Mouse (Mus musculus) c-Kit-positive CD71-positive TER-119-negative erythroid progenitor cells, embryonic 14.5 days (primary cell): ENCODE measurements at regions not wholly inside any gene's neighbourhood (a gene's known extent, or its start where the extent isn't known, plus 50 kb on each side); places are given as distances from the start of the nearest gene placed in this dataset.

Experiments
- DNase-seq: peaks from one replicate; pipeline ENCODE4 v3.0.0-alpha.2; 2013; ENCODE audit warnings: low read depth

- DNase-seq: no peak
Observed at GRCm38 (mm10) chr8:8183233-8183622, 477.8 kb downstream of the Efnb2 start.

DNA sequence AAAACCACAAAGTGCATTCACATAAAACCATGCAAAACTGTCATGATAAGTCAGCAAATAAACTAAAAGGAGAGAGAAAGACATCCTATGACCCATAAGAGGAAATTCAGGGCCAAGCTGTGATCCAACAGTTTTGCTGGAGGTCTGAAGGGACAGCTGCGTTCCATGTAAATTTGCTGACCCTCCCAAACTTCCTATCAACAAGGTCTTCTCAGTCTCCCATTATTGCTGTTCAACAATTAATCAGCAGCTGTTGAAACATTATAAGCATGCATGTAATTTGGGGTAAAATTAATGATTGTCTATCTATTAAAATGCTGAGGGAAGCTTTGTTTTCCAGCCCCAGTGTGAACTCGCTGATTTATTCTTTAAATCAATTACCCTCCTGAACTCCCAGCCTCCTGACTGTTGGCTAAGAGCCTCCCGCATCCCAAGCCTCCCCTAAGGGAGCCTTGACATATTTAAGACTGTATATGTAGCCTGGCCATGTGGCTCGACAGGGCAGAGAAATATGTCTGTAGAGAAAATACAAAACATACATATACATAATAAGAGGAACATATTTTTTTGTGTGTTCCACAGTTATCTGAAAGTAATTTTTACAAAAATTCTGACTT, 478.3 kb downstream of the Efnb2 start:
- no peak for DNase-seq

- DNase-seq: no peak
Observed at GRCm38 (mm10) chr8:8182108-8182507, 478.9 kb downstream of the Efnb2 start.

DNA sequence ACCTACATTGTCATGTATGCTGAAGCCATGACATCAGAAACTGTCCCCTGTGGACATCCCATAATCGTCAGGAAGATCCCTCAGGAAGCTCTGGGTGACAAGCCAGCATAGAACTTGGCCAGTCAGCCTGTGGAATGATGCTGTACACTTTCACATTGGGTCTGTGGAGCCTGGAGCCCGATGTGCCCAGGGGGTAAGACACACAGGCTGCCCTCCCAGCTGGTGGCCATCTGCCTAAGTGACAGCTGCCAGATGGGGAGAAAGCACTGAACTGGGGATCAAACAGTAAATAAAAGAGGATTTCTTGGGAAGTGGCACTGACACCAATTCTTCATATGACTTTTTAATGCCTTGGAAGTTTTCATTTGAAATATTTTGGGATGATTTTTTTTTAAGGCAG, 486.8 kb downstream of the Efnb2 start:
- no peak for DNase-seq

- DNase-seq: no peak
Observed at GRCm38 (mm10) chr8:8168674-8169073, 492.4 kb downstream of the Efnb2 start.

- no peak for DNase-seq
Observed at GRCm38 (mm10) chr8:8168250-8168649, 492.8 kb downstream of the Efnb2 start.

GRCm38 (mm10) chr8:8147527-8147926, 513.5 kb downstream of the Efnb2 start:
- DNase-seq: no peak

DNA sequence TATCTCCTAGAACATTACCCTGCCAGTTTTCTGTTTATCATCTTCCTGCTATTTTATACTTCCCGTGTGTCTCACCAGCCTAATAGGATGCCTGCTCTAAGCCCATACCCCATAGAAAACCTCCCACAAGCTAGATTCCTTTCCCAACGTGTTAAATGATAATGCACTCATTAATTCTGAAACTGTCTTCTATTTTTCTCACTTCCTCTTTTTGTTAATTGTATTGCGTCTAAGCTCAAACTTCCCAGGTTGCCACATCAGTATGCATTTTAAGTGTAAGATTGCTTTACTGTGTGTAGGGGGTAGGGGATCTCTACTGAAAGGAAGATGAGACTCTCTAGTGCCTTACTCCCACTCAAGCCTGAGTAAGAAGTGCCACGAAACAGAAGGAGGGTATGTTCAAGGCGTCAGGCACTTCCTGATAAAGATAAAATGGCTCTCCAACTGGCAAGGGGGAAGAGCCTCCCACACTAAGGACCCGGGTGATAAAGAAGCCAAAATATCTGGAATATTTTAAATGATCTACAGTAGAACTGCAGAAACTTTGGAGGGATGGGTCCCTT, 518.0 kb downstream of the Efnb2 start:
- DNase-seq: no peak

- DNase-seq: no peak
Observed at GRCm38 (mm10) chr8:8142461-8142860, 518.6 kb downstream of the Efnb2 start.

- no peak for DNase-seq
Observed at GRCm38 (mm10) chr8:8139720-8140119, 521.3 kb downstream of the Efnb2 start.

DNA sequence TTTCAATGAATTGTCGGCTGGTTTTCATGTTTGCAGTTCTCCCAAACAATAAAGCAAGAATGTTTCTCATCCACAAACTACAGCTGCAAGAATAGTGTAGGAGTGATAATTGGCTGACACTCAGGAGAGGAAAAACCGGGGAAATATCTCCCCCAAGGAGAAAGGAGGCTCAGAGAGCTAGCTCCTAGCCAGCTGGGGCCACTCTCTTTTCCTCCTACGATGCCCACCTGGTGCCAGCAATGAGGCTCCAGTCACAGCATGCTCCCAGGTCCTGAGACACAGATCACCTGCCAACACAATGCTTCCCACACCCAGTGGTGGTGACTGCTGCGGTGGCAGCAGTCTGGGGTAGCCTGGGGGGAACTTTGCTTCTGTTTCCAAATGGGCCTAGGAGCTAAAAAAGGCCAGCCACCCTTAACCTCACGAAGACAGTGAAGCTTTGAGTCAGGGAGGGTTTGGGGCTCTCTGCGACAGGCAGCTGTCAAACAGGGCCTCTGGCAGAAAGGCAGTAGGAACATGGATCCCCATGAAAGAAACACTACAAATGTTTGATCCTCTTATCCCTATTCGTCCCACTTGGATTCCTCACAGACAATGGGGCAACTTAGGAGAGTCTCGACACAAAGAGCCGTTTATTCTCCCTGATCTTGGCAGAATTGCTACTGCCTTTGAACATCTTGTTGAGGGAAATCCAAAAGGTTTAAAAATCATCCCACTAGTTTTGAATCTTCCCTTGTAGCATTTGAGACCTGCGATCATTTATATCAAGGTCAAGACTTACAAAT, 527.8 kb downstream of the Efnb2 start:
- DNase-seq: no peak

GRCm38 (mm10) chr8:8131961-8132376, 529.1 kb downstream of the Efnb2 start:
- DNase-seq: no peak

DNA sequence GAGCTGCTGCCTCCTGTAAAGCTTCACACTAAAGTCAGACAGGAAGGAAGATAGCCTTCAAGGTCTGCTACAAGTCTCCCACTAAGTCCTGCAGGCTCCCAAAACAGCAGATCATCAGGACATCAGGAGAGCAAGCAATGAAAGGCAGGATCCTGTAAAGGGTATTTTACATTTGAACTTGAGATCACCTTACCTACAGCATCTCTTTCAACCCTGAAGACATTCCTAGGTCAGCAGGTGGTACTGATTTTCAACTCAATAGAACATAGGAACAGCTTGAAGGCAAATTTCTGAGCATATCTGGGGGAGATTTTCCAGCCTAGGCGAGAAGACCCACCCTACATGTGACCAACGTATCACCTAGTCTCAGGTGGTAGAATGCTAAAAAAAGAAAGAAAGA, 530.2 kb downstream of the Efnb2 start:
- no peak for DNase-seq

GRCm38 (mm10) chr8:8115595-8116429, 545.2 kb downstream of the Efnb2 start:
- no peak for DNase-seq

DNA sequence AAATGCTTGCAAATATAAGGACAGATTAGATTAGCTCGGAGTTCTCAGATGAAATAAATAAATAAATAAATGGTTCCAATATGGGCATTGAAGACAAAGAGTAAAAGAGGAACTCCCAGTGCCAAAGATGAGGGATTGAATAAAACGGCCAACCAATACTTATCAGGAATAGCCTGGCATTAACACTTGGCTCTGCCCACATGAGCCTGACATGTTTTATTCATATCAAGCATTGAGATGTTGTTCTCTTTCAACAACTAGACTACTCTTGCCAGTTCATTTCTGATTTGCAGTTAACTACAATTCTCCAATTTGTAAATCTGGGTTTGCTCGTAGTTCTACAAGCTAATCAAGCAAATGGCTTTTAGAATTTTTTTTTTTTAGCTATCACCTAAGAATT, 546.4 kb downstream of the Efnb2 start:
- no peak for DNase-seq

DNA sequence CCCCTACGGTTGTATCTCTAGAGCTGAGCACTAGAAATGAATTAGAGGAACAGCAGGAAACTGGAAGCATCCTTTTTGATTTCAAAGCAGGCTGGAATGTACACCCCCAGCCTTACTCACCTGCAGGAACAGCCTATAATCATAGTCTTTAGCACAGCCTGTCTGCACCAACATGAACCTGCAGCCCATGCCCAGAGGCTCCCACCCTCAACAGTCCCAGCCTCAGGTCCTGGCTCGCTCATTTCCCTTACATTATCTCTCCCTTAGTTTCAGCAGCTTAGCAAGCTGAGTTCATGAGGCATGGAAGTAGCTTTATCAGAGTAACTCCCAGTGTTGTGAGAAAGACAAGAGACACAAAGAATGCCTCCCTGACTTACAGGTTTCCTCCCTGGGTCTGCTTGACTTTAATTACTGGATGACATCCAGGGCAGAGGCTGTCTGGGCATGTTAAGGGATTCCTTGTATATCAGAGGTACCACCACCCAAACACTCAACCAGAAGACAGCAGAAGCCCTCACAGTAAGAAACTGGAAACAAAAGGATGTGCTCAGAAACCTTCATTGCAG, 551.2 kb downstream of the Efnb2 start:
- no peak for DNase-seq

DNA sequence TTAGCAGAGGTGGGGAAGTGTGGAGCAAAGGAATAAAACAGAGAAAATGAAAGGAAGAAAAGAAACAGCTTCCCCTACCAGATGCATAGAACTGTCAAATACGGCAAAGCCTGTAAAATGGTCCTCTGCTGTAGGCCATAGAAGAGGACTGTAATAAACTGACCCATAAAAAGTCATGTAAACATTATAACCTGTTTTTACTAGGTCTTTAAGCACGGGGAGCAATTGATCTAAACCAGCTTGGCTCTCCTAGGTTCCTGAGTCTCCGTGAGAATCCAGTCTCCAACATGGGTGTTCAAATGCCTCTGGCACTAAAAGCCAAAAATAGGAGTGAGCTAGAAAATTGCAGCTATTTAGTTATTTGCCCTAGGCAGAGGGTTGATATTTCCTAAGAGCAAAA, 557.5 kb downstream of the Efnb2 start:
- no peak for DNase-seq

GRCm38 (mm10) chr8:8102010-8102727, 558.9 kb downstream of the Efnb2 start:
- no peak for DNase-seq

GRCm38 (mm10) chr8:8092551-8092950, 568.5 kb downstream of the Efnb2 start:
- DNase-seq: no peak

DNA sequence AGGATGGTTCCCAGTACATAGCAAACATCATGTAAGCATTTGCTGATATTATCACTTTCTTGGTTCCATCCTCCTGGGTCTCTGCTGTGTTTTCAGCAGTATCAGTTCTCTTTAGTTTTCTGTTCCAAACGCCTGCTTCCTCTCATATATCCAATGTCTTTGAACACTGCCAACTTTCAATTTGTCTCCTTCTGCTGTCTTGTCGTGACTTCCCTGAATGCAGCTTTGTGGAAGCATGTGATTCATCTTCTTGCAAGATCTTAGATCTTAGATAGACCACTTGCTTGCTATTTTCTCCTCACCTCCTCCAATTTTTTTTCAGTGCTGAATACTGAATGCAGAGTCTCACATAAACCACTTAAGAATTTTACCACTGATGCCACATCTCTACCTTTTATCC, 576.4 kb downstream of the Efnb2 start:
- no peak for DNase-seq

DNA sequence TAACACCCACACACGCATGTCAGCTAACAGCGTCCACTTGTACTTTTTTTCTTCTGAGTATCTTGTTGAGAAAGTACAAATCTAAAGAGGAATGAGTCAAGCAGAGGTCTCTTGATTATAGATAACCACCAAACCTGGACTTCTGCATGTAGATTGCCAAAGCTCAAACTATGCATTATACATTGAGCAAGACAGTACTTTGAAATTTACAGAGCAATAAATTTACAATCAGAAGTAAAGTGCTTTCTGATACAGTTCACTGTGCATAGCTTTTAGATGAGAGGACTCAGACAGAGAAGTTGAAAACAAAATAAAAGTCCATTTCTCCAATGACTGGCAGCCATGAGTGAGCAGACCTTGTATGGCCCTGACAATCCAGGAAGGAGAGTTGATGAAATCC, 597.0 kb downstream of the Efnb2 start:
- no peak for DNase-seq
